Mouse (Mus musculus): ENCODE measurements around the gene Rpa1.

DNA sequence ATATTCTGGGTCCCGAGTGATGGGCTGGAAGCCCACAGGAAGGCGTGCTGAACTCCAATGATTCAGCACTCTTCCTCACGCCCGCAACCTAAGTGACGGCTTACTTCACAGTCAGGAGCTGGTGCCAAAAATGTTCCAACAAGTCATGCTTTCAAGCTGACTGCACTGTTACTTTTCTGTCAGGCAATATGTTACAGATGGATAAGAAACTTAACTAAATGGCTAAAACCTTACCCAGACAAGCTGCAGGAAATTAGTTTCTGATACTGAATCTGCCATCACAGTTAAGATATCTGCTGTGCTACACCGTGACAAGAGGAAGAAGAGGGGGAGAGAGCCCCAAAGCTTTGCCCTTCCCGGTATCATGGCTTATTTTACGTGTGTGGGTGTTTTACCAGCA lies 34.3 kb downstream of the Rpa1 start:
- no peak for TF ChIP-seq CTCF (IDR thresholded peaks at IDR 0.05; ENCODE audit: borderline replicate concordance, insufficient read depth, low read length)
- TF ChIP-seq POLR2A (IDR thresholded peaks at IDR 0.05; ENCODE audit: low read depth, low read length), result no peak
